Mouse (Mus musculus): ENCODE measurements at regions not wholly inside any gene's neighbourhood (a gene's known extent, or its start where the extent isn't known, plus 50 kb on each side); places are given as distances from the start of the nearest gene placed in this dataset.
A peak's percentile ranks its signal among the peaks of the same experiment; 100 is the strongest.

GRCm38 (mm10) chr8:112219656-112220055, 204.8 kb upstream of the Gm6793 start:
- no peak for DNase-seq (ENCODE audit: low spot score in 2 of 2)

GRCm38 (mm10) chr8:112212170-112212569, 197.3 kb upstream of the Gm6793 start:
- DNase-seq (ENCODE audit: low spot score in 2 of 2): no peak

GRCm38 (mm10) chr8:112196423-112196822, 181.6 kb upstream of the Gm6793 start:
- no peak for DNase-seq (ENCODE audit: low spot score in 2 of 2)

GRCm38 (mm10) chr8:112195880-112196279, 181.0 kb upstream of the Gm6793 start:
- DNase-seq (ENCODE audit: low spot score in 2 of 2): no peak

- DNase-seq (ENCODE audit: low spot score in 2 of 2): peak in 1 of 2 experiments; percentile 10
Measured at GRCm38 (mm10) chr8:112191846-112192245, 177.0 kb upstream of the Gm6793 start.

GRCm38 (mm10) chr8:112189698-112190097, 174.9 kb upstream of the Gm6793 start:
- DNase-seq (ENCODE audit: low spot score in 2 of 2): no peak

GRCm38 (mm10) chr8:112170184-112170583, 155.3 kb upstream of the Gm6793 start:
- no peak for DNase-seq (ENCODE audit: low spot score in 2 of 2)

GRCm38 (mm10) chr8:112156656-112157055, 141.8 kb upstream of the Gm6793 start:
- DNase-seq (ENCODE audit: low spot score in 2 of 2): no peak

GRCm38 (mm10) chr8:112138924-112139323, 124.1 kb upstream of the Gm6793 start:
- DNase-seq (ENCODE audit: low spot score in 2 of 2): peak in 1 of 2 experiments; percentile 18

GRCm38 (mm10) chr8:112130196-112130595, 115.4 kb upstream of the Gm6793 start:
- no peak for DNase-seq (ENCODE audit: low spot score in 2 of 2)

- DNase-seq (ENCODE audit: low spot score in 2 of 2): peak in 1 of 2 experiments; percentile 10
Measured at GRCm38 (mm10) chr8:112128833-112129518, 114.1 kb upstream of the Gm6793 start.

- no peak for DNase-seq (ENCODE audit: low spot score in 2 of 2)
Measured at GRCm38 (mm10) chr8:112111950-112112349, 97.1 kb upstream of the Gm6793 start.

GRCm38 (mm10) chr8:112097883-112098635, 83.2 kb upstream of the Gm6793 start:
- DNase-seq (ENCODE audit: low spot score in 2 of 2): peak; percentile 42 to 73

GRCm38 (mm10) chr8:112094881-112095280, 80.0 kb upstream of the Gm6793 start:
- no peak for DNase-seq (ENCODE audit: low spot score in 2 of 2)

- DNase-seq (ENCODE audit: low spot score in 2 of 2): no peak
Measured at GRCm38 (mm10) chr8:112093554-112093953, 78.7 kb upstream of the Gm6793 start.

- no peak for DNase-seq (ENCODE audit: low spot score in 2 of 2)
Measured at GRCm38 (mm10) chr8:112092831-112093230, 78.0 kb upstream of the Gm6793 start.

- DNase-seq (ENCODE audit: low spot score in 2 of 2): no peak
Measured at GRCm38 (mm10) chr8:112078621-112079020, 63.8 kb upstream of the Gm6793 start.

GRCm38 (mm10) chr8:112072205-112072604, 57.4 kb upstream of the Gm6793 start:
- DNase-seq (ENCODE audit: low spot score in 2 of 2): no peak

GRCm38 (mm10) chr8:112070251-112070650, 55.4 kb upstream of the Gm6793 start:
- no peak for DNase-seq (ENCODE audit: low spot score in 2 of 2)
